Mouse (Mus musculus) c-Kit-positive CD71-positive TER-119-positive erythroid progenitor cells, embryonic 14.5 days (primary cell): ENCODE measurements around the gene Phf11b.
"Not testable (repeated sequence)": the region's sequence is repeated elsewhere in the genome, so short reads cannot be mapped to it uniquely, and the experiment has no call there.

Experiments used
- DNase-seq: peaks from one replicate; pipeline ENCODE4 v3.0.0-alpha.2; 2013; ENCODE audit warnings: low spot score

Phf11b gene

GRCm38 (mm10) chr14:59341189-59341588 lies at the start of gene Phf11b:
TSS of gene Phf11b (minus strand) at chr14:59341351.
- DNase-seq, result not testable (repeated sequence)

- DNase-seq, result not testable (repeated sequence)
Observed at GRCm38 (mm10) chr14:59390181-59390580, 49.0 kb upstream of the Phf11b start.

GRCm38 (mm10) chr14:59389532-59389931 lies 48.4 kb upstream of the Phf11b start:
- no peak for DNase-seq

DNA sequence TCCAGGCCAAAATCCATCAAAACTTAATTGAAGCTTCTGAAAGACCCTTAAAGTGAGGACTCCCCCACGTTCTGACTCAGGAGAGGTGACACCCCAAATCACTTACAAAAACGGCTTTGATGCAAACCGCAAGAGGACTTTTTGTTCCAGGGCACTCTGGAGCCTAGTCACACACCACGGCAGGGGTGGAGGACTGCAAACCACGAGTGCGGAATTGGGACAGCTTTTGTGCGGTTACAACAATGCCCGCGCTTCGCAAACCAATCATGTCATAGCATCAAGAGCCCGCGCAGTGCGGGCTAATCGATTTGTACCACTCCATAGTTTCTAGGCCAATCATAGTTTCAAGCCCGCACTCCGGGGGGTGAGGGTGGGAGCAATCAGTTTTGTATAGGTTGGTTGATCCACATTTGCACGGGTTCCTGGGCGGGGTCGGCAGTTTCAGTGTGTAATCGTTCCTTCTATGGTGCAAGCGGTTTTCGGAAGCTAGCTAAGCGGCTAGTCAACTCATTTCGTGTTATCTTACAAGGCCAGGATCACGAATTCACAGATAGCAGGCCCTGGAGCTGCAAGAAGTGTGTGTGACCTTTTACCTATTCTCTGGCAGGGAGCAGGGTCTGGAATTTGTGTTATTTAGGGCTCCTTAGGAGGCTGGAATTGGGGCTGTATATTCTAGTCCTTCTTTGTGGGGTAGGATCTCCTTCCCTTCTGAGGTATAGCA lies 29.4 kb upstream of the Phf11b start:
- DNase-seq, result no peak

DNA sequence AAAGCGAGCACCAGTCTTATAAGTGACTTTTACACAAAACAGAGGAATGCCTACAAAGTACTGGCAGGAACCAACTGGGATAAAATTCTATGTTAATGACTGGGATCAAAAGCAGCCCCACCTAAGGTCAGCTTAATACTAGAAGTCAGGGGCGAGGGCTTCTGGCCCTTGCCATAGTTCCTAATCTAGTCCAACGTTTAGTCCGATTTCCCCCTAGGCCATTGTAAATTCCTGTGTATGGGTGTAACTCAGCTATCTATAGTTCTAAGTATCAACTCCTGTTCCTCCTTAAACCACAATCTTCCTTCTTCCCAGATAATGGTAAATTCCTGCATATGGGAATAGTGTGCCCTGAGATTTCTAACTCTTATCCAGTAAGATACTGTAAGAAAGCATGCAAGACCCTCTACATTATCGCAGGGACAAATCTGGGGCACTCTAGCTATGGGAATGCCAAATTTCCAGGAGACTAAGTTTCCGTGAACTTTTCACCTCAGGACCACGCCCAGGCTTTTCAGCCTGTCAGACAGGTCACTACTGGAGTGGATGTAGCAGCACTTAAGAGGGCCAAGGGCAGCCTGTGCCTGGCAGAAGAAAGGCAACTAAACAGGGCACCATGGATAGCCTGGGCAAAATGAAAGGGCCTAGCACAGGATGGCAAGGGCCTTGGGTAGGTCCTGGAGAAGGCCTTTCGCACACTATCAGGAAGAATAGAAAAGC lies 25.4 kb upstream of the Phf11b start:
- no peak for DNase-seq

DNA sequence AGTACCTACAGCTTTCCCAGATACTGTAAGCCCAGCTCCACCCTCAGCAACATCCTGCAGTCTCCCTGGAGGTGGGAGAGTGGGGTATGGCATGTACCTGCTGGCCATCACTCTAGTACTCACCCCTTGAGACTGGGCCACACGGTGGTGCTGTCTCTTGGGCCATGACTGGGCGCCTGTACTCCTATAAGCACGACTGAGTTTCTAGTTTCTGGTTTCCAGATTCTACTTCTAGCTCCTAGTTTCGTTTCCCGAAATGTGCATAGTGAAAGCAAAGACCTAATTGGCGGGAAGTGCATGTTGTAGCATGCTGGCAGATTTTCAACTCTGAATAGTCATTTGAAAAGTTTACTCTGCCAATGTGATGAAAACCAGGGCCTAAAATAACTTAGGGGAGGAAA lies 24.1 kb upstream of the Phf11b start, which contains the start of gene Phf11d:
Phf11d (minus strand) TSS at position 227 of the 401 bp plus-strand sequence.
- no peak for DNase-seq

- no peak for DNase-seq
Observed at GRCm38 (mm10) chr14:59339541-59339940, 1.6 kb downstream of the Phf11b start.

GRCm38 (mm10) chr14:59336056-59336455 lies 5.1 kb downstream of the Phf11b start:
- DNase-seq, result not testable (repeated sequence)

GRCm38 (mm10) chr14:59330499-59330898 lies 10.7 kb downstream of the Phf11b start:
- not testable (repeated sequence) for DNase-seq

DNA sequence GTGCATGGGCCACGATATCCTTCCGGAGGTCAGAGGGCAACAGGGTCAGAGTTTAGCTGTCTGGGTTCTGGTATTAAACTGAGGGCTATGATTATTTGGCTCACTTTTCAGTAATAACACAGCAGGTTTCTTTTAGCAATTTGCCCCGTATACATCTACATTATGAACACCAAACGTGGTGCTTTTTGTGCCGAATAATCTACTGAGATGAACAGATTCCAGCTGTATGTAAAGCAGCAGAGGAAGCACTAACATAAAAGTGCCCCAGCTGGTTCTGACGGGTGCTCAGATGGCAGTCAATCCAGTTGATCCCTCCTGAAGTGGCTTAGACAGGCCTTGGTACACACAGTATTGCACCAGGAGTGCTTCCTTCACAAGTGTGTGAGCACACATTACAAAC lies 21.2 kb downstream of the Phf11b start:
- not testable (repeated sequence) for DNase-seq

GRCm38 (mm10) chr14:59319036-59319435 lies 22.1 kb downstream of the Phf11b start:
- not testable (repeated sequence) for DNase-seq

GRCm38 (mm10) chr14:59297391-59297790 lies 43.8 kb downstream of the Phf11b start, which contains the start of gene Phf11a:
TSS of gene Phf11a (minus strand) at chr14:59297522.
- not testable (repeated sequence) for DNase-seq

GRCm38 (mm10) chr14:59291769-59292168 lies 49.4 kb downstream of the Phf11b start:
- peak; percentile 3 for DNase-seq

DNA sequence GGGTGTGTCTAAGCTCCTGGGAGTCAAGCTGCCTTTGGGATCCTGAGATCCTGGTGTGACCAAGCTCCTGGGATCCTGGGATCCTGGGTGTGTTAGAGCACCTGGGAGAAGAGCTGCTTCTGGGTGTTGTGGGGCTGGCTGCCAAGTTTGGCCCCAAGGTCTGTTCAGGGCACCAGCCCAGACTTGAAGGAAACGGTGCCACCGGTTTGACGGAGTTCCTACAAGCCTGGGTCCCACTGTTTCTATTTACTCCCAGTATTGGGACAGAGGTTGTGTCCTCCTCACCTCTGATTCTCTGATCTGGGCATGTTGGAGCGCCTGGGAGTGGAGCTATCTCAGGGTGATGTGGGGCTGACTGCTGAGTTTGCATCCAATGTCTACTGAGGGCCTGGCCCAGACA lies 66.2 kb downstream of the Phf11b start:
- not testable (repeated sequence) for DNase-seq
